Mouse (Mus musculus) left cerebral cortex, adult 8-10 months (tissue): Measurements from ENCODE around the gene Plekhg2. TPM values are rescaled to one million over a fixed set of nuclear protein-coding genes. Genes with fewer than 3 reads are reported as not detected.

ENCODE experiments used
- DNase-seq, 2 experiments: peaks; one replicate each; pipeline ENCODE4 v3.0.0; 2022; ENCODE audit warnings: low spot score in 2 of 2
- total RNA-seq, 4 experiments: library from RNA; stranded (reverse); gene quantifications; 2 replicates each; pipeline ENCODE4 v1.2.4; 2022

Plekhg2 gene
- total RNA-seq, 4 experiments from 2014 or later, result 6.2 to 8.4 (median 8.0) TPM

- no peak for DNase-seq
Measured at GRCm38 (mm10) chr7:28383606-28384005, 11.2 kb upstream of the Plekhg2 start.

GRCm38 (mm10) chr7:28382981-28383396, 10.6 kb upstream of the Plekhg2 start:
- DNase-seq, result peak in 1 of 2 experiments; percentile 74

GRCm38 (mm10) chr7:28382347-28382951, 10.1 kb upstream of the Plekhg2 start:
- DNase-seq, result no peak

- no peak for DNase-seq
Measured at GRCm38 (mm10) chr7:28381938-28382337, 9.5 kb upstream of the Plekhg2 start.

- no peak for DNase-seq
Measured at GRCm38 (mm10) chr7:28381017-28381790, 8.8 kb upstream of the Plekhg2 start.

GRCm38 (mm10) chr7:28380237-28381016, 8.0 kb upstream of the Plekhg2 start, which contains the start of gene Zfp36:
Gene Zfp36 (minus strand): TSS chr7:28380253.
- DNase-seq, result no peak

GRCm38 (mm10) chr7:28378769-28379651, 6.6 kb upstream of the Plekhg2 start:
- DNase-seq, result peak; percentile 69 to 77

- DNase-seq, result no peak
Measured at GRCm38 (mm10) chr7:28378066-28378690, 5.8 kb upstream of the Plekhg2 start.

GRCm38 (mm10) chr7:28377190-28378065, 5.0 kb upstream of the Plekhg2 start:
- no peak for DNase-seq

GRCm38 (mm10) chr7:28376011-28376771, 3.8 kb upstream of the Plekhg2 start:
- DNase-seq, result no peak

GRCm38 (mm10) chr7:28375176-28375921, 3.0 kb upstream of the Plekhg2 start:
- DNase-seq, result peak in 1 of 2 experiments; percentile 71

GRCm38 (mm10) chr7:28374647-28375046, 2.2 kb upstream of the Plekhg2 start:
- DNase-seq, result no peak

GRCm38 (mm10) chr7:28373891-28374495, 1.6 kb upstream of the Plekhg2 start:
- DNase-seq, result no peak

GRCm38 (mm10) chr7:28373131-28373581, 757 bp upstream of the Plekhg2 start:
- peak; percentile 53 to 64 for DNase-seq

GRCm38 (mm10) chr7:28371514-28371989, 847 bp downstream of the Plekhg2 start:
- peak in 1 of 2 experiments; percentile 30 for DNase-seq

- DNase-seq, result no peak
Measured at GRCm38 (mm10) chr7:28370977-28371513, 1.4 kb downstream of the Plekhg2 start.

GRCm38 (mm10) chr7:28370051-28370450, 2.3 kb downstream of the Plekhg2 start:
- DNase-seq, result no peak
